Mouse (Mus musculus) retina, postnatal 7 days (tissue): ENCODE measurements around the gene Snrnp40.

Source experiments
- DNase-seq: peaks from one replicate; pipeline ENCODE4 v3.0.0-alpha.2; 2012; ENCODE audit warnings: low read depth, low spot score

The Snrnp40 gene

GRCm38 (mm10) chr4:130359486-130360237 is at the start of gene Snrnp40, which contains the start of gene Zcchc17:
TSS of gene Snrnp40 (plus strand) at chr4:130360132.
TSS of gene Zcchc17 (minus strand) at chr4:130359943.
- DNase-seq: peak; percentile 100

- no peak for DNase-seq
Measured at GRCm38 (mm10) chr4:130312526-130312925, 47.4 kb upstream of the Snrnp40 start.

- DNase-seq: no peak
Measured at GRCm38 (mm10) chr4:130313552-130313951, 46.4 kb upstream of the Snrnp40 start.

GRCm38 (mm10) chr4:130315771-130316527 is 44.0 kb upstream of the Snrnp40 start:
- no peak for DNase-seq

GRCm38 (mm10) chr4:130316691-130317090 is 43.2 kb upstream of the Snrnp40 start:
- DNase-seq: no peak

GRCm38 (mm10) chr4:130318122-130318521 is 41.8 kb upstream of the Snrnp40 start:
- no peak for DNase-seq

GRCm38 (mm10) chr4:130319564-130319963 is 40.4 kb upstream of the Snrnp40 start:
- DNase-seq: no peak

- no peak for DNase-seq
Measured at GRCm38 (mm10) chr4:130321640-130322039, 38.3 kb upstream of the Snrnp40 start.

GRCm38 (mm10) chr4:130322567-130322966 is 37.4 kb upstream of the Snrnp40 start:
- no peak for DNase-seq

- DNase-seq: no peak
Measured at GRCm38 (mm10) chr4:130323165-130323564, 36.8 kb upstream of the Snrnp40 start.

GRCm38 (mm10) chr4:130323607-130324006 is 36.3 kb upstream of the Snrnp40 start:
- DNase-seq: no peak

- DNase-seq: no peak
Measured at GRCm38 (mm10) chr4:130325446-130325845, 34.5 kb upstream of the Snrnp40 start.

- no peak for DNase-seq
Measured at GRCm38 (mm10) chr4:130327366-130327765, 32.6 kb upstream of the Snrnp40 start.

GRCm38 (mm10) chr4:130335867-130336266 is 24.1 kb upstream of the Snrnp40 start:
- DNase-seq: no peak

GRCm38 (mm10) chr4:130341691-130342090 is 18.2 kb upstream of the Snrnp40 start:
- peak; percentile 59 for DNase-seq

- no peak for DNase-seq
Measured at GRCm38 (mm10) chr4:130349666-130350065, 10.3 kb upstream of the Snrnp40 start.

GRCm38 (mm10) chr4:130350690-130351422 is 9.1 kb upstream of the Snrnp40 start:
- no peak for DNase-seq

- no peak for DNase-seq
Measured at GRCm38 (mm10) chr4:130352588-130352987, 7.3 kb upstream of the Snrnp40 start.

- DNase-seq: no peak
Measured at GRCm38 (mm10) chr4:130357946-130358345, 2.0 kb upstream of the Snrnp40 start.

GRCm38 (mm10) chr4:130360238-130360590 is 282 bp downstream of the Snrnp40 start:
- peak; percentile 4 for DNase-seq

- no peak for DNase-seq
Measured at GRCm38 (mm10) chr4:130376675-130377074, 16.7 kb downstream of the Snrnp40 start.

GRCm38 (mm10) chr4:130377500-130377899 is 17.6 kb downstream of the Snrnp40 start:
- no peak for DNase-seq
